Mouse (Mus musculus) lung, embryonic 16.5 days (tissue): ENCODE results near the gene Ttc8. TPM values are rescaled to one million over a fixed set of nuclear protein-coding genes. Genes with fewer than 3 reads are reported as not detected.

Experiments used
- polyA plus RNA-seq: library from polyadenylated mRNA; unstranded; fragments of >200 nt; fragmentation: Nextera tagmentation; extraction: Ambion mirVana; gene quantifications from 2 replicates; pipeline ENCODE4 v1.2.1, GENCODE M21; 2015

The Ttc8 gene
- polyA plus RNA-seq, 1 experiment from 2014 or later, result 31.6 TPM

Other genes starting within 250 kb of the Ttc8 start
- 8.4 and 9.5 TPM in 2 replicates for gene Ptpn21, start 183.2 kb upstream of the Ttc8 start, polyA plus RNA-seq
- 113 and 120 TPM in 2 replicates for gene Zc3h14, start 173.6 kb upstream of the Ttc8 start, polyA plus RNA-seq
- 2.9 and 3.4 TPM in 2 replicates for gene Eml5, start 19.1 kb upstream of the Ttc8 start, polyA plus RNA-seq